Mouse (Mus musculus) adrenal gland, postnatal 4 days (tissue): ENCODE data around the gene Bag3. TPM values are rescaled to one million over a fixed set of nuclear protein-coding genes. Genes with fewer than 3 reads are reported as not detected.

Experiments used
- DNase-seq, 2 experiments: peaks; one replicate each; pipeline ENCODE4 v3.0.0; 2021 to 2022; ENCODE audit warnings: low spot score in 2 of 2, mixed read lengths in 2 of 2
- long read RNA-seq, 2 experiments: library from polyadenylated mRNA; stranded (forward); transcript quantifications; one replicate each; pipeline ENCODE4 v2.0.0; 2021
- total RNA-seq, 2 experiments: library from RNA; stranded (reverse); gene quantifications; 2 replicates each; pipeline ENCODE4 v1.2.3; 2021

Gene Bag3
- total RNA-seq, result 10 to 100 TPM; 85.5 to 92.1 TPM
- long read RNA-seq, experiment 1, transcript Bag3-201 (4 exons, 2,562 nt), result major isoform, 19 of 53 reads
- long read RNA-seq, experiment 1, partial matches to known transcripts, result 33 of 53 reads
- long read RNA-seq, experiment 1, other reads (novel, unspliced or antisense), result 1 of 53 reads
- long read RNA-seq, experiment 2, transcript Bag3-201 (4 exons, 2,562 nt), result major isoform, 9 of 51 reads
- long read RNA-seq, experiment 2, partial matches to known transcripts, result 33 of 51 reads
- long read RNA-seq, experiment 2, other reads (novel, unspliced or antisense), result 9 of 51 reads

GRCm38 (mm10) chr7:128523349-128523961 is at the start of gene Bag3:
Bag3 (plus strand) TSS chr7:128523616.
- DNase-seq, result peak; percentile 92 to 96

DNA sequence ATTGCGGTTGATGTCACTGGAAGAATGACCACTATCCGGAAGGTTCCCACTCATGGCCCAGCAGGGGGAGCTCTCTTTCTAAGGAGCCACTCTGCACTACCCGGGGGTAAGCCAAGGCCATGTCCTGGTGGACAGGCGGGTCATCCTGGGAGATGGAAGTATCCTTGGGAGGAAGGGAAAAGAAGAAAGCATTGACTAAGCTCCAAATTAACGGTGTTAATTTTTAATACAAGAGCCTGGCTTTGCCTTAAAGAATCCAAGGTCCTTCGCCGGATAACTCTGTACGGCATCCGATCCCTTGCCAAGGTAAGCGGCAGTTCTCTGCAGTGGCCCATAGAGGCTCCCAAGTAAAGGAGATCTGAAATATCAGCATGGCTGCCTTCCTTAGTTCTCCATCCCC is 49.1 kb upstream of the Bag3 start:
- peak; percentile 31 to 70 for DNase-seq

DNA sequence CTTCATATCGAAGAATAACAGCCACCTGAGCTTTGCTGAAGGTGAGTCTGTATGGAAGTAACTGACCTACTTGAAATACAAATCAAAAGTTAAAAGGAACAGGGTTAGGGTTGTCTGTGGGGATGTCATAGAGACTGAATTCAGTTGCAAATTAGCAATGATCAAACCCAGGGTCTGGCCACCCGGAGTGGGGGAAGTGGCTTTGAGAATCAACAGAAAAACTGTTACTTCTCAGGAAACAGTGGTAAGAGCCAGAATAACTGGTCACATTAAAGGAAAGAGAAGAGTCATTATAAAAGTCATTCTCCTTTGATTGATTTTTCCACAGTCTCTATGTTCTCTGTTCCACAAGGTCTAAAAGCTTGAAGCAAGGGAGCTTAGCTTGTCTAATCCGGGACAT is 34.4 kb upstream of the Bag3 start:
- no peak for DNase-seq

DNA sequence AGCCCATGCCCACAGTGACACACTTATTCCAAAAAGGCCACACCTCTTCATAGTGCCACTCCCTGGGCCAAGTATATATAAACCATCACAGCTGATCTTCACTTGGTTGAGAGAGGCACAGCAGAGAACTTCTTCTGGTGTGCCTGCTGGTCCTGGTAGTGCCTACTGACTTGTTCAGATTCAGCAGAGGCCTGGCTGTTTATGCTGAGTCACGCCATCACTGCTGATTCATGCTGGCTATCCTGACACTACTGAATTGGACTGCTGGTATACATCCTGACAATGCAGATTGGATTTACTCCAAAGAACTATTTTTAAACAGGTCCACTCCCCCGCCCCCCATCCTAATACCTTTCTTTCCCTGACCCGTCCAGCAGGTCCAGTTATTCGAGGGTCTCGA is 28.9 kb upstream of the Bag3 start:
- no peak for DNase-seq

GRCm38 (mm10) chr7:128499801-128500200 is 23.6 kb upstream of the Bag3 start:
- peak in 1 of 2 experiments; percentile 37 for DNase-seq

GRCm38 (mm10) chr7:128504091-128504490 is 19.3 kb upstream of the Bag3 start:
- DNase-seq, result no peak

- no peak for DNase-seq
Observed at GRCm38 (mm10) chr7:128511936-128512335, 11.5 kb upstream of the Bag3 start.

DNA sequence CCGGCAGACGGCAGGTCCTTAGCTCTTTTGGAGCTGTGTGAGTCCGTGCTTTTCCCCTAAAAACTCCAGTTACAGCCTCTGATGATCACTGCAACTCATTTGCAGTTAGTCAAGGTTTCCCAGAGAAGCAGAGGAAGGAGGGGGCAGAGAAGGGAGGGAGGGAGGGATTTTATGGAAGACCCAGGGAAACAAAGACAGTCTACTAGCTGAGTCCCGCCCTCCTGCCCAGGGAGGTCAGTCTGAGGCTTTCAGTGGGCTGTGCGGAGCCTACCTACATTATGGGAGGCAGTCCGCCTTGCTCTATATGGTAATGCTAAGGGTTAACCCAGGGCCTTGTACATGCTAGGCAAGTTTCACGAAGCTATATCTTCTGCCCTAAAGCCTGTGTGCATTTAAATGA is 9.9 kb upstream of the Bag3 start:
- DNase-seq, result no peak

GRCm38 (mm10) chr7:128514341-128514740 is 9.1 kb upstream of the Bag3 start:
- no peak for DNase-seq

DNA sequence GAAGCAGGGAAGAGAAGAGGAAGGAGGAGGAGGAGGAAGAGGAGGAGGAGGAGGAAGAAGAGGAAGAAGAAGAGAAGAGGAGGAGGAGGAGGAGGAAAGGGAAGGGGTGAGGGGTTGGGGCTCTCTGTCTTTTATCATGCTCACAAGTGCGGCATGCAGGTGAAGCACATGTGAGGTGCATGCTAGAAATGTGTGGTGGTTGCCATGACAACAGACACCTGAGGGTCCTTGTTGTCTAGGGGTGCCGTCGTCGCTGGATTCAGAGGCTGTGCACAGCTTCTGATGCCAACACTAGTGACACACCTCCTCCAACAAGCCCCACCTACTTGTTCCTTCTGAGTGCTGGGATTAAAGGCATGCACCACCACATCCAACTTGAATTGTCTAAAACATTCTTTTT is 7.1 kb upstream of the Bag3 start:
- no peak for DNase-seq

DNA sequence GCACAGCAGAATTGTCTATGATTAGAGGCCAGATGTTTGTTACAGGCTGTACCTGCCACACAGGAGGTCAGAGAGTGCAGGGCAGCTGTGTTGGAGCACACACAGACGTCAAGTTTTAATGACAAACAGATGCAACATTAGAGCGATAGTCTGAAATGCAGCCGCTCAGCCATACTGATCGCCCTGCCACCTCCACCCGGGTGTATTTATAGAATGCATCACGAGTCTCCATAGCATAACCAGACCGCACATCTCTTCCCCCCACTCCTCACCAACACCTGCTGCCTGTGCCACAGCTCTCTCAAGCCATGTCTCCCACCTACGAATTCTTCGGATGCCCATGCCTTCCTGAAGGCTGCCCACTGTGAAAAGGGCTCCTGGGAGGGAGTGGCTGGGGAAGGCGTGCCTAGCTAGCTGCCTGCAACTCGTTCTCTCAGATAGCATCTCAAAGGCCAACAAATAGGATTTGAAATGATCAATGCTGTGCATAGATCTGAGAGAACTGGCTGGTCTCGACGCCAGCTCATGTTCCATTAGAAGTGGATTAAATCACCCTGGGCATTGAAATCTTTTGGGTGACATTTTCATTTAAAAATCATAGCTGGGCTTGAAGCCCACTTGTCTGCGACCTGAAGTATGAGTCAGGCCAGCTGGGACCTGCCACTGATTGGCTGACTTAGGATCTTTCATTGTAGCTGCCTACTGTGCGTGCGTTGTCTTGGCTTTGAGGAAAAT is 3.9 kb upstream of the Bag3 start:
- no peak for DNase-seq

GRCm38 (mm10) chr7:128523962-128524581 is 656 bp downstream of the Bag3 start:
- peak; percentile 74 to 75 for DNase-seq

DNA sequence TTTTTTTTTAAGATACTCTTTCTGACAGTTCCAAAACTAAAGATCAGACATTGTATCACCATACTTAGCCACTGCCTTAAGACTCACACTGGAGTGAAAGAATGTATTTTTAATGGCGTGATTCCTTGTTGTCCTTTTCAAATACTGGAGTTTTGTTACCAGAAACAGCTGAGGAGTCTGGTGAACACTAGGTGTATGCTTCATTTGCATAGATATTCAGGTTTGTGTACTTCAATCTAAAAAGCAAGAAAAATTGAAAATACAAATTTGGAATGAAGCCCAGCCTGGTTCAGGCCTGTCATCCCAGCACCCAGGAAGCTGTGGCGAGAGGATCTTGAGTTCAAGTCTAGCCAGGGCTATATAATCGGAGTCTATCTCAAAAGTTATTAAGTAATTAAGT is 1.2 kb downstream of the Bag3 start:
- DNase-seq, result no peak

DNA sequence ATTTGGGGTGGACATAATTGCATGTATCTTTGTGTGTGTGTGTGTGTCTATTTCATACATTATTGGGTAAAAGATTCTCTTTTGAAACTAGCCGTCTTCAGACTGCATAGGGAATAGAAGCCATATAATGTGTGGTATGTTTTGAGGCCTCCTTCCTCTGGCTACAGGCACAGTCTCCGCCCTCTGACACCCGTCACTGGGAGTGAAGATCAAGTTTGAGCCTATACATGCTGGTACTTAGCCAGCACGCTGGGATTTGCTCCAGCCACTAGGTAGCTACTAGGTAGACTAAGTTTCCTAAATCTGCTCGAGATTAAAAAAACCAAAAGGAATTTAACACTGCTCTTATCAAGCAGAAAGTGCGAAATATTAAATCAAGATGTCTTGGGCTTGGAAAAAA is 3.2 kb downstream of the Bag3 start:
- DNase-seq, result no peak

DNA sequence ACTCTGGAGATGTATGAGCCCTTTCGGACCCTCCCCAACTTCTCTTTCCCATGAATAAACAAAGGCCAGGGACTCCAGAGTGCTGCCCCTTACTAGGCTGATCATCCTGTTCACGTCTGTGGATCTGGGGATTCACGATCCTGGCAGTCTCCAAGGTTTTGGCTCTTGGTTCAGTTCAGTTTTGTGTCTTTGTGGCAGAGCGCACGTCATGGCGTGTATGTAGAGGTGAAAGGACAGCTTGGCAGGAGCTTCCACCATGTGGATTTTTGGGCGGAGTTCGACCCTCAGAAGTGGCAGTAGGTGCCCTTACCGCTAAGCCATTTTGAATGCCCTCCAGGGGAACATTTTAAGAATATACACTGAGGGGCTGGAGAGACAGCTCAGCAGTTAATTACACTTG is 5.2 kb downstream of the Bag3 start:
- no peak for DNase-seq

DNA sequence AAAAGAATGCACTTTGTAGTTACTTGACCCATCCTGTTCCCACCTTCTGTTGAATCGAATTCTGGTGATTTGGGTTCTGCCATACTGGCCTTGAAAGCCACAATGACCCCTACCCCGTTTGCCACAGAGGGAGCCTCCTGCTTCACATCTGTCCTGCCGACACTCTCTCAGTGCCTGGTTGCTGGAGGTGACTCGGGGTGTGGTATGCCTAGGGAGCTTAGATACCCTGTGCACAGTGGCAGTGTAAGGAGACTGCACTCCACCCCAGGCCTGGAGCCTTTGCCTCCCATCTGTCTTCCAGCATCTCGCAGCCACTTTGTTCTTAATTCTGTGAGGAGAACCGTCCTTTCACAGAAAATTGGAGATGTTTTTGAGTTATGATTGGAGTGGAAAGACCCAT is 5.7 kb downstream of the Bag3 start:
- no peak for DNase-seq

DNA sequence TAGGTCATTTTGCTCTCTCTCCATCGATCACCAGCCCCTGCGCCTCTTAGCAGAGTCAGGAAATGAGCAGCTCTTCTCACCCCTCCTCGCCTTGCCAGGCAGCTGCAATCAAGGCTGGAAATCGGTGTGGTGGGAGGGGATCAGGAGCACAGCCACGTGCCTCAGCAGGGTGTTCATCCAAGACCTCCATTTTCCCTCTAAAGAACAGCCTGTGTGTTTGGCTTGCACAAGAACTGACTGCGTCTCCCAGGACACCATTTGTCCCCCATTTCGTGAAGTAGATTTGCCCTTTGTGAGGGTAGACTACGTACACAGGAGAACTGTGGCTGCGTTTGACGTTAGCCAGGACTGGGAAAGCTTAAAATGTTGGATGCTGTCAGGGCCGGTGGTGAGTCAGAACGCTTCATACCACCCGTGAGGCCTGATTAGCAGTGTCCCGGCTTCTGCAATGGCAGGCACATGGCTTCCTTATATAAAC is 6.2 kb downstream of the Bag3 start:
- DNase-seq, result peak in 1 of 2 experiments; percentile 44

GRCm38 (mm10) chr7:128531031-128531430 is 7.6 kb downstream of the Bag3 start:
- DNase-seq, result no peak

GRCm38 (mm10) chr7:128531929-128532328 is 8.5 kb downstream of the Bag3 start:
- DNase-seq, result peak in 1 of 2 experiments; percentile 52

DNA sequence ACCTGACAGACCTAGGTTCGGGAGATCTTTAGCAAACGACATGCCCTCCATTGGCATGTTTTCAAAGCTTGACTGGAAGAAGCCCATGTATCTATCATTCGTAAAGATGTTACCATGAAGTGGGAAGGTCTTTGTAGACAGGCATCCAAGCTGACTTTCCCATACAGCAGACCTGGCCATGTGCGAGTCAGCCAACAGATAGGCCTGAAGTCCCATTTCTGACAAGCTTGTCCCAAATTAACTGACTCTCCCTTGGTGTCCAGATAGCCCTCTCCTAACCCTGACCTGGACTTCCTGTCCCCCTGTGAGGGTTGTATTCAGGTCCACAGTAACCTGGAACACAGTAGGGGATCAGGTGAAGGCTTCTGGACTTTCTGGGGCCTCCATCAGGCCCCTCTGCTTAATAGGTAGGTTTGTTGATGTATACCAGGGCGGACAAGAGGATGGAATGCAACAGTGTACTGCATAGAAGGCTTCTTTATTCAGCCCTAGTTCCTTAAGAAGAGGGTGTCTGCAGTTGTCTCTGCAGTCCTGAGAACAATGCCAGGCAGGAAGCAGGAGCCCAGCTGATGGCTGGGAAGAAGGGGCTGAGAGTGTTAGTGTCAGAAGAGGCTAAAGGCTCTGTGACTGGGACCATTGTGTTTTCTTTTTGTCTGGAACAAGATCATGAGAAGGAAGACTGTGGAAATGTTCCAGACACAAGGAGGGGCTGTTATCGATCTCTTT is 9.2 kb downstream of the Bag3 start:
- DNase-seq, result no peak

- no peak for DNase-seq
Observed at GRCm38 (mm10) chr7:128534984-128535491, 11.6 kb downstream of the Bag3 start.
